Mouse (Mus musculus) mesoderm, embryonic 11.5 days (tissue): ENCODE measurements at regions not wholly inside any gene's neighbourhood (a gene's known extent, or its start where the extent isn't known, plus 50 kb on each side); places are given as distances from the start of the nearest gene placed in this dataset.

ENCODE experiments used
- DNase-seq: peaks from one replicate; pipeline ENCODE4 v3.0.0-alpha.2; 2012; ENCODE audit warnings: low read depth, low spot score

GRCm38 (mm10) chr17:41990804-41991203 lies 324.9 kb upstream of the Ptchd4 start:
- no peak for DNase-seq

- DNase-seq: no peak
Observed at GRCm38 (mm10) chr17:42008415-42008814, 307.3 kb upstream of the Ptchd4 start.

GRCm38 (mm10) chr17:42024295-42024694 lies 291.5 kb upstream of the Ptchd4 start:
- no peak for DNase-seq

GRCm38 (mm10) chr17:42027253-42027652 lies 288.5 kb upstream of the Ptchd4 start:
- no peak for DNase-seq

- peak; percentile 8 for DNase-seq
Observed at GRCm38 (mm10) chr17:42029452-42029851, 286.3 kb upstream of the Ptchd4 start.

- DNase-seq: no peak
Observed at GRCm38 (mm10) chr17:42037089-42037488, 278.7 kb upstream of the Ptchd4 start.

GRCm38 (mm10) chr17:42049779-42050515 lies 265.8 kb upstream of the Ptchd4 start:
- DNase-seq: no peak

- no peak for DNase-seq
Observed at GRCm38 (mm10) chr17:42090764-42091452, 224.8 kb upstream of the Ptchd4 start.

GRCm38 (mm10) chr17:42113684-42114083 lies 202.1 kb upstream of the Ptchd4 start:
- DNase-seq: no peak

GRCm38 (mm10) chr17:42120759-42121158 lies 195.0 kb upstream of the Ptchd4 start:
- no peak for DNase-seq

GRCm38 (mm10) chr17:42126488-42127237 lies 189.1 kb upstream of the Ptchd4 start:
- peak; percentile 39 for DNase-seq

GRCm38 (mm10) chr17:42169391-42170018 lies 146.2 kb upstream of the Ptchd4 start:
- DNase-seq: no peak

GRCm38 (mm10) chr17:42188531-42188930 lies 127.2 kb upstream of the Ptchd4 start:
- no peak for DNase-seq

GRCm38 (mm10) chr17:42190206-42190902 lies 125.4 kb upstream of the Ptchd4 start:
- no peak for DNase-seq
